Comparison of ENCODE assay signal across 20 mouse cellular contexts in genomic region chr5:29672551-29672950, GRCm38 (mm10).
"Had no signal": no experiment of that assay in that cellular context is flagged by ENCODE, and none has a peak within 500 bp of the region (broad histone marks: within the 10 kb centered on the region; RNA-seq: fewer than 3 reads in every experiment).

No protein-coding gene starts in this region.

- H3K9ac ChIP-seq: limb, embryonic 12.5 days; limb, embryonic 15.5 days; liver, embryonic 14.5 days; liver, postnatal 0 days; lung, embryonic 15.5 days; midbrain, embryonic 13.5 days had no signal

- H3K4me2 ChIP-seq: limb, embryonic 12.5 days; limb, embryonic 15.5 days; liver, embryonic 11.5 days; lung, embryonic 15.5 days; midbrain, embryonic 13.5 days had no signal

- DNase-seq: kidney, postnatal 25 days; layer of hippocampus, adult 9-11 months; layer of hippocampus, postnatal 36 days; left cerebral cortex, postnatal 4 days; liver, postnatal 0 days; lung, postnatal 10 days; lung, postnatal 36 days; thymus, adult 18-20 months; thymus, postnatal 36 days had no signal

- H3K4me1 ChIP-seq: limb, embryonic 12.5 days; limb, embryonic 15.5 days; lung, embryonic 15.5 days; megakaryocyte, embryonic 14.5 days; midbrain, embryonic 10.5 days; midbrain, embryonic 13.5 days had no signal

- H3K27ac ChIP-seq: kidney, postnatal 0 days; layer of hippocampus, adult 2 months; left cerebral cortex, adult 2 months; limb, embryonic 12.5 days; limb, embryonic 15.5 days; liver, embryonic 14.5 days; lung, embryonic 15.5 days; midbrain, embryonic 10.5 days; midbrain, embryonic 13.5 days had no signal

- H3K9me3 ChIP-seq: limb, embryonic 12.5 days; limb, embryonic 15.5 days; lung, embryonic 15.5 days; megakaryocyte, embryonic 14.5 days; midbrain, embryonic 10.5 days; midbrain, embryonic 13.5 days had no signal

- H3K4me3 ChIP-seq: layer of hippocampus, adult 2 months; left cerebral cortex, adult 2 months; limb, embryonic 12.5 days; limb, embryonic 15.5 days; lung, embryonic 15.5 days; megakaryocyte, embryonic 14.5 days; midbrain, embryonic 10.5 days; midbrain, embryonic 13.5 days had no signal

- H3K27me3 ChIP-seq: limb, embryonic 12.5 days; limb, embryonic 15.5 days; lung, embryonic 15.5 days; megakaryocyte, embryonic 14.5 days; midbrain, embryonic 13.5 days had no signal

- ATAC-seq: liver, postnatal 0 days; midbrain, embryonic 13.5 days had no signal
